Mouse (Mus musculus): ENCODE results near the gene Cyp2f2. TPM values are rescaled to one million over a fixed set of nuclear protein-coding genes. Genes with fewer than 3 reads are reported as not detected.
A peak's percentile ranks its signal among the peaks of the same experiment; 100 is the strongest.

Cyp2f2 gene
- 108 and 155 TPM in 2 replicates for polyA plus RNA-seq (2015; fragmentation: Nextera tagmentation; extraction: Ambion mirVana)

DNA sequence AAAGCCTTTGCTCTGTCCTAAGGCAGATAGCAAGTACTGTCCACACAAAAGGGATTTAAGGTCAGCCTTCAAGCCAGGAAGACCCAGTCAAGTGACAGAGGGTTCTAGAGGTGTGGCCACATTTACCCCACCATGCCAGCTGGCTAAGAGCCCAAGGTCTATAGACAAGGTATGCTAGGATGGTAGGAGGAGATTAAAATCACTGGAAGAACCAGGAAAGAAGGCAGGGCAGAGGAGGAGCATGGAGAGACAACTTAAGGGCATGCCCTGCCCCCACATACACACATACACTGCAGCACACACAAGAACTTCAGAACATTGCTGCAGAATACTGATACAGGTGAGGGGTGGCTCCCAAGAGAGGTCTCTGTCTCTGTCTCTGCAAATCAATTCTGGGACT lies at the start of gene Cyp2f2:
Cyp2f2 (plus strand) TSS at position 234 of the 400 bp plus-strand sequence.
- no peak within 1 kb of the TSS for H3K9ac ChIP-seq (ENCODE audit: low read length)
- no peak within 1 kb of the TSS; the same call in 1 of the 2 replicates for H3K27ac ChIP-seq (replicated peaks)
- no peaks in the 10 kb centered on the region for H3K27me3 ChIP-seq (ENCODE audit: control insufficient read depth, insufficient read depth, low read length)
- no peak for DNase-seq (ENCODE audit: low spot score)
- no peaks in the 10 kb centered on the region for H3K9me3 ChIP-seq (ENCODE audit: control insufficient read depth, low read length)
- peak within 1 kb of the TSS; percentile 25; the same call in 1 of the 2 replicates for H3K4me2 ChIP-seq (replicated peaks; ENCODE audit: low read depth)
- ATAC-seq (ENCODE audit: low FRiP score, low TSS enrichment), result 0 out of 2 replicates have a peak, but pooled peaks have one; percentile 18
- no peaks in the 10 kb centered on the region for H3K4me1 ChIP-seq (replicated peaks; ENCODE audit: control insufficient read depth, insufficient read depth)
- H3K36me3 ChIP-seq (ENCODE audit: control insufficient read depth, insufficient read depth, low read length), result no peaks in the 10 kb centered on the region
- H3K4me3 ChIP-seq (ENCODE audit: low read depth, low read length), result peak within 1 kb of the TSS; percentile 17; the same call in 1 of the 2 replicates
- TF ChIP-seq EP300 (optimal IDR thresholded peaks at IDR 0.05) (no peak), CTCF (IDR thresholded peaks at IDR 0.05; ENCODE audit: low read depth) (no peak)

DNA sequence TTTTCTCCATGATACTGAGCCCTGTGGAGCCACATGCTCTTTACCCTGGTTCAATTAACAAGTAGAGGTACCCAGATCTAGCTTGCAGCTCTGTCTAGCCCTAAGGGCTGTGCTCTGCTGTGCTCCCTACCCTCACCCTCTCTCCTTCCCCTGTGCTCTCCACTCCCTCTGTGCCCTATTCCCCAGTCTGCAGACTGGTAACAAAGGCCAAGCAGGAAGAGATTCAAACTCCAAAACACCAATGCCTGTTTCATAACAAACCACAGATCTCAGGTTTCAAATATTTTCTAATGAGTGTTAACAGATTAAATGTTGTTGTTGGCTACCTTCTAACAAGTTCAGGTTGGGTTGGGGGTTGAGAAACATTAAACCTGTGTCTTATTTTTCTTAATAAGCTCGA lies 41.1 kb upstream of the Cyp2f2 start:
- Histone ChIP-seq H3K9ac (ENCODE audit: low read length) (no peak overlapping the region), H3K27me3 (ENCODE audit: control insufficient read depth, insufficient read depth, low read length) (no peaks in the 10 kb centered on the region), H3K4me1 (replicated peaks; ENCODE audit: control insufficient read depth, insufficient read depth) (no peaks in the 10 kb centered on the region), H3K9me3 (ENCODE audit: control insufficient read depth, low read length) (no peaks in the 10 kb centered on the region), H3K4me2 (replicated peaks; ENCODE audit: low read depth) (no peak overlapping the region), H3K36me3 (ENCODE audit: control insufficient read depth, insufficient read depth, low read length) (no peaks in the 10 kb centered on the region), H3K4me3 (ENCODE audit: low read depth, low read length) (no peak overlapping the region), H3K27ac (replicated peaks) (no peak overlapping the region)
- 77% methylated on average over 1 of the region's 1 CpGs for WGBS
- ATAC-seq (ENCODE audit: low FRiP score, low TSS enrichment) (no peak), DNase-seq (ENCODE audit: low spot score) (no peak)
- TF ChIP-seq EP300 (optimal IDR thresholded peaks at IDR 0.05) (no peak), CTCF (IDR thresholded peaks at IDR 0.05; ENCODE audit: low read depth) (no peak)

DNA sequence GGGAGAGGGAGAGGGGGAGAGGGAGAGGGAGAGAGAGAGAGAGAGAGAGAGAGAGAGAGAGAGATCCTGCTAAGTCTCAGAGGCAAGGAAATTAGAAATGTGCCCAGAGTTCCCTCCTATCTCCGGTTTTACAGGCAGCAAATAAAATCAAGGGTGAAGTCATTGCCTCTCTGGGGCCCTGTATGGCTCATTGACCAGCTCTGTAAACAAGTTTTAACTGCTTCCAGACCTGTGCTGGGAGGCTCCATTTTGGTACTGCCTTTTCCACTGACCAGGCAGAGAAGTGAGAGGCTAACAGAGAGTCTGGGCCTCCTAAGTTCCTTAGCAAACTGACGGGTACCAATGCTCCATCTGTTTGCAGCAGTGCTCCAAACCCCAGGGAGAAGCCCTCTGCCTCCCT lies 38.1 kb upstream of the Cyp2f2 start:
- H3K27me3 ChIP-seq (ENCODE audit: control insufficient read depth, insufficient read depth, low read length), result no peaks in the 10 kb centered on the region
- H3K4me1 ChIP-seq (replicated peaks; ENCODE audit: control insufficient read depth, insufficient read depth), result no peaks in the 10 kb centered on the region
- 53% methylated on average over 2 of the region's 2 CpGs for WGBS
- no peaks in the 10 kb centered on the region for H3K36me3 ChIP-seq (ENCODE audit: control insufficient read depth, insufficient read depth, low read length)
- no peaks in the 10 kb centered on the region for H3K9me3 ChIP-seq (ENCODE audit: control insufficient read depth, low read length)
- DNase-seq (ENCODE audit: low spot score), result no peak
- no peak overlapping the region for H3K9ac ChIP-seq (ENCODE audit: low read length)
- H3K27ac ChIP-seq (replicated peaks), result no peak overlapping the region
- no peak overlapping the region for H3K4me3 ChIP-seq (ENCODE audit: low read depth, low read length)
- ATAC-seq (ENCODE audit: low FRiP score, low TSS enrichment), result no peak
- TF ChIP-seq EP300 (optimal IDR thresholded peaks at IDR 0.05), result no peak
- TF ChIP-seq CTCF (IDR thresholded peaks at IDR 0.05; ENCODE audit: low read depth), result no peak
- no peak overlapping the region for H3K4me2 ChIP-seq (replicated peaks; ENCODE audit: low read depth)

DNA sequence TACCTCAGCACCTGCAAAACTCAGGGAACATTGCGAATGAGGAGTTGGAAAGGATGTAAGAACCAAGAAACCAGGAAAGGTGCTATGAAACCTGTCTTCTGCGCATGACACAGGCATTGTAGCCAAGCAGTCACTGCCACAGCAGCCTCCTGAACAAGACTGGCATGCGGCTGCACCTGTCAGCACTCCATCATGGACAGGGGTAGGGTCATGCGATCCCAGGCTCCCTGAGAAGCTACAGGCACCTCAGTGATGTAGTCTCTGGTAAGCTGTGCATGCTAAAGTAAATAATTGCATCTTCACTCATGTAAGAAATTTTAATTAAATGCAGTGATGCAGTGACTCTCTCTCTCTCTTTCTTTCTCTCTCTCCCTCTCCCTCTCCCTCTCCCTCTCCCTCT lies 28.7 kb upstream of the Cyp2f2 start:
- Histone ChIP-seq H3K4me2 (replicated peaks; ENCODE audit: low read depth) (no peak overlapping the region), H3K9ac (ENCODE audit: low read length) (no peak overlapping the region), H3K27me3 (ENCODE audit: control insufficient read depth, insufficient read depth, low read length) (no peaks in the 10 kb centered on the region), H3K4me3 (ENCODE audit: low read depth, low read length) (no peak overlapping the region), H3K36me3 (ENCODE audit: control insufficient read depth, insufficient read depth, low read length) (no peaks in the 10 kb centered on the region), H3K9me3 (ENCODE audit: control insufficient read depth, low read length) (no peaks in the 10 kb centered on the region), H3K27ac (replicated peaks) (no peak overlapping the region), H3K4me1 (replicated peaks; ENCODE audit: control insufficient read depth, insufficient read depth) (peaks cover 3% of the 10 kb centered on the region; the same call in 1 of the 2 replicates)
- TF ChIP-seq CTCF (IDR thresholded peaks at IDR 0.05; ENCODE audit: low read depth) (no peak), EP300 (optimal IDR thresholded peaks at IDR 0.05) (no peak)
- ATAC-seq (ENCODE audit: low FRiP score, low TSS enrichment) (no peak), DNase-seq (ENCODE audit: low spot score) (no peak)
- 80% methylated on average over 4 of the region's 4 CpGs for WGBS

DNA sequence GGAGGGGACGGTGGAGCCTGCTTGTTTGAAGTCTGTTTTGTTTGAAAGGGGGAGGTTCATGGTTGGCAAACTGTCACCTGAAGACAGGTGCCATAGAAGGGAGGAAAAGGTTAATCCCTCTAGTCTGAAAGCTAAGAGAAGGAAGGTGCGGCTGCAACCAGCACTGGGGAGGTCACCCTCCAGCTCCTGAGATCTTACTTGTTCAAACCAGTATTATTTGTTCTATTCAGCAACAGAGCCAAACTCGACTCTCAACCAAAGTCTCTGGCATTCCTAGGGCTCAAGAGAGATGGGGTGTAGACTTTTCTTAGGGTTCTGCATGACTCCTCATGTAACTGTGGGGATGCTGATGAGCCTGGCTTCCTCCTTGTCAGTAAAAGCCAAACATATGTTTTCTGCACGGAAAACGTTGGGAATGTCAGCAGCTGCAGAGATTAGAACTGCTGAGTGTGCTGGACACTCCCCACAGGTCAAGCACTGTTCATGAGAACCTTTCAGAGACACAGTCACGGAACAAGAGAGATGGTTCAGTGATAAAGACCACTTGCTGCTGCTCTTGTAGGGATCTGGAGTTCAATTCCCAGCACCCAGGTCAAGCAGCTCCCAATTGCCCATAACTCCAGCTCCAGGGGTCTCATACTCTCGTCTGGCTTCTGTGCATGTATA lies 27.5 kb upstream of the Cyp2f2 start:
- Histone ChIP-seq H3K4me3 (ENCODE audit: low read depth, low read length) (no peak overlapping the region), H3K4me1 (replicated peaks; ENCODE audit: control insufficient read depth, insufficient read depth) (peaks cover 3% of the 10 kb centered on the region; the same call in 1 of the 2 replicates), H3K9me3 (ENCODE audit: control insufficient read depth, low read length) (no peaks in the 10 kb centered on the region), H3K9ac (ENCODE audit: low read length) (no peak overlapping the region), H3K36me3 (ENCODE audit: control insufficient read depth, insufficient read depth, low read length) (no peaks in the 10 kb centered on the region), H3K27me3 (ENCODE audit: control insufficient read depth, insufficient read depth, low read length) (no peaks in the 10 kb centered on the region), H3K4me2 (replicated peaks; ENCODE audit: low read depth) (no peak overlapping the region), H3K27ac (replicated peaks) (peak overlapping the region; percentile 67)
- ATAC-seq (ENCODE audit: low FRiP score, low TSS enrichment), result peak; percentile 53
- TF ChIP-seq CTCF (IDR thresholded peaks at IDR 0.05; ENCODE audit: low read depth) (no peak), EP300 (optimal IDR thresholded peaks at IDR 0.05) (no peak)
- WGBS, result 38% methylated on average over 7 of the region's 7 CpGs
- DNase-seq (ENCODE audit: low spot score), result peak; percentile 18

DNA sequence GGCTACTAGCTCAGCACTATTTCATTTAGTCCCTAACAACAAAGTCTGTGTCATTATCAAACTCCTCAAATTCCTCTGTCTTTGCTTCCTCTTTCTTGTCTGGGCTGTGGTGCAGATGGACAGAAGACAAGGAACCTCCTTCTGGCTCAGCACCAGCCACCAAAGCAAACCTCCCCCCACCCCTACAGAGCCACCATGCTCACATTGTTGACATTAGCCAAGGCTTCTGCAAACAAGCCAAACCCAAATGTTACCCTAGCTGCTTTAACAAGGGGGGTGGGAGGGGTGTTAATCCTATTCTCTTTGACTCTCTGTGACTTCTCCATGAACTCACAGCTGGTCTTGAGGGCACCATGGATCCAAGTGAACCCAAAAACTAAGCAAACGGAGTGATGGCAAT lies 26.8 kb upstream of the Cyp2f2 start:
- 4% methylated on average over 1 of the region's 1 CpGs for WGBS
- peak overlapping the region; percentile 20; the same call in 1 of the 2 replicates for H3K27ac ChIP-seq (replicated peaks)
- no peaks in the 10 kb centered on the region for H3K27me3 ChIP-seq (ENCODE audit: control insufficient read depth, insufficient read depth, low read length)
- no peak overlapping the region for H3K9ac ChIP-seq (ENCODE audit: low read length)
- H3K4me1 ChIP-seq (replicated peaks; ENCODE audit: control insufficient read depth, insufficient read depth), result peaks cover 3% of the 10 kb centered on the region; the same call in 1 of the 2 replicates
- no peaks in the 10 kb centered on the region for H3K36me3 ChIP-seq (ENCODE audit: control insufficient read depth, insufficient read depth, low read length)
- H3K9me3 ChIP-seq (ENCODE audit: control insufficient read depth, low read length), result no peaks in the 10 kb centered on the region
- H3K4me3 ChIP-seq (ENCODE audit: low read depth, low read length), result no peak overlapping the region
- peak; percentile 47; the same call in 1 of the 2 replicates for ATAC-seq (ENCODE audit: low FRiP score, low TSS enrichment)
- TF ChIP-seq EP300 (optimal IDR thresholded peaks at IDR 0.05), result no peak
- no peak overlapping the region for H3K4me2 ChIP-seq (replicated peaks; ENCODE audit: low read depth)
- DNase-seq (ENCODE audit: low spot score), result no peak
